Mouse (Mus musculus) liver, adult 2 months (tissue): ENCODE data around the gene Sstr2. TPM values are rescaled to one million over a fixed set of nuclear protein-coding genes. Genes with fewer than 3 reads are reported as not detected.

Source experiments
- DNase-seq: peaks from one replicate; pipeline ENCODE4 v3.0.0-alpha.2; 2011; ENCODE audit warnings: low read depth, low spot score; ENCODE audit errors: extremely low read depth
- H3K27ac ChIP-seq: fragments of 200-500 bp; replicated peaks from 2 replicates; pipeline ENCODE4 v1.5.1; 2012; ENCODE audit warnings: low read depth, mild to moderate bottlenecking, control low read depth, inconsistent platforms, low read length; ENCODE audit not compliant: insufficient read depth
- H3K27me3 ChIP-seq: fragments of 200-500 bp; 2 replicates; pipeline ENCODE4 v1.6.1; 2012; ENCODE audit warnings: mild to moderate bottlenecking, moderate library complexity, low read length, inconsistent platforms; ENCODE audit not compliant: control insufficient read depth, insufficient read depth
- H3K36me3 ChIP-seq: fragments of 200-500 bp; 2 replicates; pipeline ENCODE4 v1.6.1; 2012; ENCODE audit warnings: low read length, inconsistent platforms; ENCODE audit not compliant: control insufficient read depth, insufficient read depth
- H3K4me1 ChIP-seq: fragments of 200-500 bp; 2 replicates; pipeline ENCODE4 v1.6.1; 2011; ENCODE audit warnings: low read length; ENCODE audit not compliant: control insufficient read depth, insufficient read depth
- H3K4me3 ChIP-seq: fragments of 200-500 bp; 2 replicates; pipeline ENCODE4 v1.5.1; 2011; ENCODE audit warnings: low read depth, mild to moderate bottlenecking, control low read depth, low read length, moderate library complexity; ENCODE audit not compliant: insufficient read depth
- H3K79me2 ChIP-seq: fragments of 200-500 bp; 2 replicates; pipeline ENCODE4 v1.6.1; 2012; ENCODE audit warnings: inconsistent platforms, mild to moderate bottlenecking, low read length, moderate library complexity; ENCODE audit not compliant: control insufficient read depth, insufficient read depth
- H3K9ac ChIP-seq: fragments of 200-500 bp; 2 replicates; pipeline ENCODE4 v1.6.1; 2012; ENCODE audit warnings: low read depth, mild to moderate bottlenecking, control low read depth, inconsistent platforms, low read length
- CTCF ChIP-seq: fragments of 200-500 bp; IDR thresholded peaks from 2 replicates; pipeline ENCODE4 v1.5.1; 2011; ENCODE audit warnings: low read depth, low read length, control low read depth
- POLR2A ChIP-seq: fragments of 200-500 bp; IDR thresholded peaks from 2 replicates; pipeline ENCODE4 v1.6.1; 2011; ENCODE audit warnings: low read length, control low read depth; ENCODE audit not compliant: insufficient read depth; ENCODE audit errors: extremely low read depth
- WGBS: fragments of 180-500 bp; shearing (Covaris S2); methylation state at CpG from one replicate; pipeline ENCODE4 v1.1.7; 2018; 5-methylcytosine and 5-hydroxymethylcytosine counted together
- polyA plus RNA-seq: library from polyadenylated mRNA; depleted of rRNA; stranded (reverse); fragments of >200 nt; gene quantifications from 2 replicates; pipeline ENCODE4 v1.2.3, GENCODE M21; 2012
- total RNA-seq: library from RNA; depleted of rRNA; stranded (reverse); fragments of >200 nt; gene quantifications from 2 replicates; pipeline ENCODE4 v1.2.3, GENCODE M21; 2014

The Sstr2 gene
- total and polyA plus RNA-seq, 2 experiments, result 0.17 TPM; not detected in 1

- TF ChIP-seq POLR2A (no peak), CTCF (no peak)
- H3K4me1 ChIP-seq, result peaks cover 2% of the 10 kb centered on the region
- no peak for DNase-seq
- 87% methylated on average over 6 of the region's 6 CpGs for WGBS
- H3K36me3 ChIP-seq, result no peaks in the 10 kb centered on the region
- H3K27ac ChIP-seq, result no peak overlapping the region
- H3K4me3 ChIP-seq, result no peak overlapping the region
- no peaks in the 10 kb centered on the region for H3K79me2 ChIP-seq
- no peaks in the 10 kb centered on the region for H3K27me3 ChIP-seq
- H3K9ac ChIP-seq, result no peak overlapping the region
Measured at GRCm38 (mm10) chr11:113586423-113586822, 32.7 kb upstream of the Sstr2 start.

- no peak overlapping the region for H3K4me3 ChIP-seq
- no peaks in the 10 kb centered on the region for H3K36me3 ChIP-seq
- no peak overlapping the region for H3K27ac ChIP-seq
- DNase-seq, result peak; percentile 57
- H3K9ac ChIP-seq, result no peak overlapping the region
- peaks cover 2% of the 10 kb centered on the region for H3K4me1 ChIP-seq
- TF ChIP-seq CTCF, result no peak
- no peak for TF ChIP-seq POLR2A
- 21% methylated on average over 3 of the region's 3 CpGs for WGBS
- no peaks in the 10 kb centered on the region for H3K79me2 ChIP-seq
- no peaks in the 10 kb centered on the region for H3K27me3 ChIP-seq
Measured at GRCm38 (mm10) chr11:113588936-113589335, 30.2 kb upstream of the Sstr2 start.

- 84% methylated on average over 5 of the region's 5 CpGs for WGBS
- no peak for TF ChIP-seq CTCF
- TF ChIP-seq POLR2A, result no peak
- no peaks in the 10 kb centered on the region for H3K36me3 ChIP-seq
- no peak overlapping the region for H3K27ac ChIP-seq
- no peaks in the 10 kb centered on the region for H3K4me1 ChIP-seq
- H3K9ac ChIP-seq, result no peak overlapping the region
- H3K4me3 ChIP-seq, result no peak overlapping the region
- no peak for DNase-seq
- no peaks in the 10 kb centered on the region for H3K79me2 ChIP-seq
- no peaks in the 10 kb centered on the region for H3K27me3 ChIP-seq
Measured at GRCm38 (mm10) chr11:113595144-113595543, 24.0 kb upstream of the Sstr2 start.

- Histone ChIP-seq H3K27me3 (no peaks in the 10 kb centered on the region), H3K27ac (no peak overlapping the region), H3K9ac (no peak overlapping the region), H3K4me3 (no peak overlapping the region), H3K36me3 (no peaks in the 10 kb centered on the region), H3K79me2 (no peaks in the 10 kb centered on the region), H3K4me1 (no peaks in the 10 kb centered on the region)
- TF ChIP-seq POLR2A, result no peak
- TF ChIP-seq CTCF, result no peak
- 99% methylated on average over 3 of the region's 3 CpGs for WGBS
- DNase-seq, result no peak
Measured at GRCm38 (mm10) chr11:113597632-113598031, 21.5 kb upstream of the Sstr2 start.

GRCm38 (mm10) chr11:113600526-113601245 lies 18.5 kb upstream of the Sstr2 start:
- no peak overlapping the region for H3K4me3 ChIP-seq
- no peak overlapping the region for H3K27ac ChIP-seq
- H3K4me1 ChIP-seq, result no peaks in the 10 kb centered on the region
- no peak for DNase-seq
- H3K79me2 ChIP-seq, result no peaks in the 10 kb centered on the region
- H3K27me3 ChIP-seq, result no peaks in the 10 kb centered on the region
- no peak overlapping the region for H3K9ac ChIP-seq
- WGBS, result 51% methylated on average over 18 of the region's 18 CpGs
- TF ChIP-seq POLR2A (no peak), CTCF (no peak)
- no peaks in the 10 kb centered on the region for H3K36me3 ChIP-seq

- H3K27ac ChIP-seq, result no peak overlapping the region
- no peaks in the 10 kb centered on the region for H3K36me3 ChIP-seq
- no peaks in the 10 kb centered on the region for H3K27me3 ChIP-seq
- DNase-seq, result no peak
- 65% methylated on average over 12 of the region's 12 CpGs for WGBS
- no peak for TF ChIP-seq CTCF
- no peak for TF ChIP-seq POLR2A
- H3K4me1 ChIP-seq, result no peaks in the 10 kb centered on the region
- no peaks in the 10 kb centered on the region for H3K79me2 ChIP-seq
- no peak overlapping the region for H3K4me3 ChIP-seq
- H3K9ac ChIP-seq, result no peak overlapping the region
Measured at GRCm38 (mm10) chr11:113601616-113602343, 17.4 kb upstream of the Sstr2 start.
